Mouse (Mus musculus) cerebellum, postnatal 14 days (tissue): ENCODE results near the gene Ppil1.
"Not testable (repeated sequence)": the region's sequence is repeated elsewhere in the genome, so short reads cannot be mapped to it uniquely, and the experiment has no call there.

Experiments used
- DNase-seq, 2 experiments: peaks; one replicate each; pipeline ENCODE4 v3.0.0; 2021; ENCODE audit warnings: mixed read lengths in 2 of 2

The Ppil1 gene

GRCm38 (mm10) chr17:29280422-29280821, 16.4 kb upstream of the Ppil1 start:
- no peak for DNase-seq

- no peak for DNase-seq
Observed at GRCm38 (mm10) chr17:29273889-29274288, 9.9 kb upstream of the Ppil1 start.

DNA sequence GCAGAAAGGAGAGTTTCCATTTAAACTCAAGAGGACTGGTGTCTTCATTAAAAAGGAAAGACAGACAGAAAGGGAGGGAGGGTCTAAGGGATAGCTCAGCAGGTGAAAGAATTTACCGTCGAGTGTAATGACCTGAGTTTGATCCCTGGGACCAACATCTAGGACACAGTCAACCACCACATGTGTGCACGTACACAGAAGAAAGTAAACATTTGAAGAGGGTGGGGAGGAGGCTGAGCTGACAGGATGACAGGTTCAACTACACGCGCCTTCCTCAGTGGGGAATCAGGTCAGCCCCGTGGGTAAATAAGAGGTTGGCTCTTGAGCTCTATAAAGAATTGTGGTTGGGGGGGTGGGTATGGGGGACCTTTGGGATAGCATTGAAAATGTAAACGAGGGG, 9.2 kb upstream of the Ppil1 start:
- no peak for DNase-seq

DNA sequence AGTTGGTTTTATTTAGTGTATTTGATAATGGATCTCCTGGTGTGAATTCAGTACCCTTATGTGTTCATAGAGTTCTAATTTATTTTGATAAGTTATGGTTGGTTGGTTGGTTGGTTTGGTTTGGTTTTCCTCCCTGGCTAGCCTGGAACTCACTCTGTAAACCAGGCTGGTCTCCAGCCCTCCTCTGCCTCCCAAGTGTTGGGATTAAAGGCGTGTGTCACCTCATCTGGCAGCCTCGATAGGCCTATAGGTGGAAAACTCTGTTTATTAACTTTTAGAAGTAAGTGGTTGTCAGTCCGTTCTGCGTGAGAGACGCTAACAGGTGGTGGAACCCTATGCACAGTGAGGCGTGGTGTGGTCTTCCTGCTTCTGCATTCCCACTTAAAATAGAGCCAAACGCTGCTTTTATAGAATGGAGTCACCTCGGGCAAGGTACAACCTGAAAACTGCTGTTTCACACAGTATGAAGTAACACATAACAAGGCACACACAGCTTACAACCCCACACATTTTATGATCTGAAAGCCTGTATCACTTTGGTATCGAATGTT, 6.2 kb upstream of the Ppil1 start:
- DNase-seq: no peak

- DNase-seq: no peak
Observed at GRCm38 (mm10) chr17:29269349-29269706, 5.3 kb upstream of the Ppil1 start.

- peak; percentile 98 for DNase-seq
Observed at GRCm38 (mm10) chr17:29268682-29269348, 4.8 kb upstream of the Ppil1 start, which contains the start of gene BC004004. BC004004 (plus strand) TSS chr17:29268788.

DNA sequence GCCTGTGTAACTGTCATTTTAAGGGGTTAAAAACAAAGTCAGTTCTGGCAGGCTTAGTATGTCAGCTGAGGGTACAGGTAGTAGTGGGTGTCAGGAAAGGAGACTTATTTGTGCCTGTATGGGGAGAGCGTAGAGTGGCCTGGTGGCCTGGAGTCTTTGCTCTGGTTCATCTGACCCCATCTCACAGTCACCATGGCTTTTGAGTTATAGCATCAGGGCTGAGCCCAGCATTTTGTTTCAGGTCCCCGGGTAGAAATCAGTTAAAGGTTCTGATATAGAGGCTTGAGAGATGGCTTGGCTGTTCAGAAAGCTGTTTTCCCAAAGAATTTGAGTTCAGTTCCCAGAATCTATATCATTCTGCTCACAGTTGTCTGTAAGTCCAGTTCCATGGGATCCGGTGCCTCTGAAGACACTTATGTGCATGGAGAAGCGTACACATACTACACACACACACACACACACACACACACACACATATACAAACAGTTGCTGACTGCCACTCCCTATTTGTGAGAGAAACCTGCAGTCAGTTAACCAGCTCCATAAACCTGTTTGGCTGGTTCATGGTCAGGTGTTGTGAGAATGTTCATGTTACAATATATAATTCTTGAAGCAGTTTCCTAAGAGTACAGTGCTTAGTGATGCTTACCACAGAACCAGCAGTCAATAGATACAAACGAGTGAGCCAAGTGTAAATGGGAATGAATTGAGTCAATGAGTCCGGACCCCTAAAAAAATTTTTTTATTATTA, 4.1 kb upstream of the Ppil1 start:
- peak in 1 of 2 experiments; percentile 31 for DNase-seq

GRCm38 (mm10) chr17:29267040-29267439, 3.1 kb upstream of the Ppil1 start:
- DNase-seq: not testable (repeated sequence)

- no peak for DNase-seq
Observed at GRCm38 (mm10) chr17:29264760-29265159, 774 bp upstream of the Ppil1 start.

- no peak for DNase-seq
Observed at GRCm38 (mm10) chr17:29263417-29263816, 569 bp downstream of the Ppil1 start.

GRCm38 (mm10) chr17:29262259-29262649, 1.7 kb downstream of the Ppil1 start:
- DNase-seq: no peak

GRCm38 (mm10) chr17:29261603-29262258, 2.3 kb downstream of the Ppil1 start:
- no peak for DNase-seq

DNA sequence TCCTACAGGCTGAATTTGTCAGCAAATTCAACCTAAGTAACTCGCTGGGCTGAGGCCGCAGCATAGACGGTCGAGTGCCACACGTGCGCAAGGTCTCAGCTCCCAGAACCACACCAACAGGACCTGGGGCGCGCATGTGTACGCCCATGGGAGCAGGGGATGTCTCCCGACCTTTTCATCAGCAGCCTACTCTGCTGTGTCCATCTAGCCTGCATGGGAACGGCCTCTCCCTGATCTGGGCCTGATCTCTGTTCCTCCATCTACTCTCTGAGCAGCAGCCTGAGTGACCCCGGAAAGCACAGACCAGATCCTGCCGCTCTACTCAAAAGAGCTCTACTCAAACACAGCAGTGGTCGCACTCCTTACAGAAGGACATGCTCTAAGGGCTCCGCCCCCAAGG, 3.5 kb downstream of the Ppil1 start:
- DNase-seq: no peak

- peak; percentile 87 to 91 for DNase-seq
Observed at GRCm38 (mm10) chr17:29259489-29259888, 4.5 kb downstream of the Ppil1 start.

DNA sequence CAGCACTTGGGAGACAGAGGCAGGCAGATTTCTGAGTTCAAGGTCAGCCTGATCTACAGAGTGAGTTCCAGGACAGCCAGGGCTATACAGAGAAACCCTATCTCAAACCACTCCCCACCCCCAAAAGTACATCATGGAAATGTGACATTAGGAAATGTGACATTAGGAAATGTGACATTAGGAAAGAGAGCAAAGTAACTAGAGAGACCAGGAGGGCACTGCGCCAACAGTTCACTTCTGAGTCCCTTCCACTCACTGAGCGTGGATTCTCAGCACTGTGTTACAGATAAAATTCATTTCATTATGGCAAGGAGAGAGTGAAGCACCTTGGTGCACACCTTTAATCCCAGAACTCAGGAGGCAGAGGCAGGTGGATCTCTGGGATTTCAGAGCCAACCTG, 5.1 kb downstream of the Ppil1 start:
- no peak for DNase-seq

GRCm38 (mm10) chr17:29258025-29258558, 5.9 kb downstream of the Ppil1 start:
- DNase-seq: no peak

GRCm38 (mm10) chr17:29257001-29257511, 6.9 kb downstream of the Ppil1 start:
- DNase-seq: no peak

- no peak for DNase-seq
Observed at GRCm38 (mm10) chr17:29256507-29256906, 7.5 kb downstream of the Ppil1 start.

- not testable (repeated sequence) for DNase-seq
Observed at GRCm38 (mm10) chr17:29254784-29255183, 9.2 kb downstream of the Ppil1 start.

DNA sequence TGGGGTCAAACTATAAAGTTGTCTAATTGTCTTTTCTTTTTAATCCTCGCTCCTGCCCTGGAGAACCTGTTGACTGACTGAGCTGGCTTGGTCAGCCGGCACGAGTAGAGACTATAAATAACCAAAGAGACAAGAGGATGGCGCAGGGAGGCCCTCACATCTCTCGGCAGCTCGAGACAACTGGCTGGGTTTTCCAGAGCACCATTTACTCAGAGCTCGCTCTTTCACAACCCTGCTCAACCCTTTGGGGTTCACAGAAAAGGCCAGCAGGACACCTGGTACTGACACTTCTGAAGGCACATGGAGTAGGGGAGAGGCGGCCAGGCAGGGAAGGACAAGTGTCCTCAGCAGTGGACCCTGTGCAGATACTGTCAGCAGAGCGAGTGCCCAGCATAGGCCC, 10.3 kb downstream of the Ppil1 start:
- DNase-seq: no peak

- no peak for DNase-seq
Observed at GRCm38 (mm10) chr17:29253236-29253635, 10.8 kb downstream of the Ppil1 start.

GRCm38 (mm10) chr17:29251608-29252390, 12.2 kb downstream of the Ppil1 start:
- DNase-seq: peak in 1 of 2 experiments; percentile 52
